Mouse (Mus musculus) stomach, embryonic 15.5 days (tissue): ENCODE data around the gene Ptprh. TPM values are rescaled to one million over a fixed set of nuclear protein-coding genes. Genes with fewer than 3 reads are reported as not detected.

Experiments used
- ATAC-seq: fragments of 200-750 bp; cut with Nextera tagmentation; 2 replicates; pipeline ENCODE4 v1.8.0; 2017; ENCODE audit warnings: low read depth, moderate number of reproducible peaks, moderate TSS enrichment; ENCODE audit not compliant: insufficient read depth, low FRiP score
- H3K27ac ChIP-seq: fragments of 300-500 bp; sonication (generic); 2 replicates; pipeline ENCODE4 v1.5.1; 2015; ENCODE audit warnings: mild to moderate bottlenecking, inconsistent platforms
- H3K27me3 ChIP-seq: fragments of 300-500 bp; sonication (generic); replicated peaks from 2 replicates; pipeline ENCODE4 v1.6.1; 2015; ENCODE audit warnings: inconsistent platforms
- H3K36me3 ChIP-seq: fragments of 300-500 bp; sonication (generic); 2 replicates; pipeline ENCODE4 v1.6.1; 2015; ENCODE audit warnings: inconsistent platforms
- H3K4me1 ChIP-seq: fragments of 300-500 bp; sonication (generic); 2 replicates; pipeline ENCODE4 v1.6.1; 2015; ENCODE audit warnings: inconsistent platforms
- H3K4me2 ChIP-seq: fragments of 300-500 bp; sonication (generic); 2 replicates; pipeline ENCODE4 v1.6.1; 2015; ENCODE audit warnings: mild to moderate bottlenecking, inconsistent platforms
- H3K4me3 ChIP-seq: fragments of 300-500 bp; sonication (generic); replicated peaks from 2 replicates; pipeline ENCODE4 v1.5.1; 2015; ENCODE audit warnings: inconsistent platforms
- H3K9ac ChIP-seq: fragments of 300-500 bp; sonication (generic); 2 replicates; pipeline ENCODE4 v1.6.1; 2015; ENCODE audit warnings: inconsistent platforms
- H3K9me3 ChIP-seq: fragments of 300-500 bp; sonication (generic); 2 replicates; pipeline ENCODE4 v1.6.1; 2016; ENCODE audit warnings: inconsistent platforms
- WGBS: fragments of 180-500 bp; shearing (Covaris S2); methylation state at CpG from one replicate; pipeline ENCODE4 v1.1.7; 2015; 5-methylcytosine and 5-hydroxymethylcytosine counted together
- polyA plus RNA-seq: library from polyadenylated mRNA; unstranded; fragments of >200 nt; fragmentation: Nextera tagmentation; extraction: Ambion mirVana; gene quantifications from 2 replicates; pipeline ENCODE4 v1.2.1, GENCODE M21; 2015

Gene Ptprh
- polyA plus RNA-seq, 1 experiment from 2014 or later: 0.89 TPM

DNA sequence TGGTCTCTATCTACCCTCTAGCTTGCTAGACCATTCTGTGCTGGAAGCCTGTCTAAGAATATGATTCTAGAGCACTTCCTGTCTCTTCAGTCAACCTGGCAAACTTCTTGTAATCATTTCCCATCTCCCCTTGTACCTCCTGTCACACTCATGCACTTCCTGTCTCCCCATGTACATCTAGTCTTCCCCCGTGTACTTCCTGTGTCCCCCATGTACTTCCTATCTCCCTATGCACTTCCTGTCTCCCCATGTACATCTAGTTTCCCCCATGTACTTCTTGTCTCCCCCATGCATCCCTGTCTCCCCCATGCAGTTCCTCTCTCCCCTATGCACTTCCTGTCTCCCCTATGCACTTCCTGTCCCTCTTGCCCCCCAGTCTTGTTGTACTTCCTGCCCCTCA, 85.4 kb downstream of the Ptprh start:
- H3K4me3 ChIP-seq: no peak overlapping the region
- H3K9ac ChIP-seq: no peak overlapping the region
- H3K4me2 ChIP-seq: no peak overlapping the region
- H3K27ac ChIP-seq: no peak overlapping the region
- no peaks in the 10 kb centered on the region for H3K36me3 ChIP-seq
- H3K4me1 ChIP-seq: peaks cover 15% of the 10 kb centered on the region
- ATAC-seq: no peak
- 67% methylated on average over 1 of the region's 1 CpGs for WGBS
- H3K27me3 ChIP-seq: no peaks in the 10 kb centered on the region
- H3K9me3 ChIP-seq: no peaks in the 10 kb centered on the region

DNA sequence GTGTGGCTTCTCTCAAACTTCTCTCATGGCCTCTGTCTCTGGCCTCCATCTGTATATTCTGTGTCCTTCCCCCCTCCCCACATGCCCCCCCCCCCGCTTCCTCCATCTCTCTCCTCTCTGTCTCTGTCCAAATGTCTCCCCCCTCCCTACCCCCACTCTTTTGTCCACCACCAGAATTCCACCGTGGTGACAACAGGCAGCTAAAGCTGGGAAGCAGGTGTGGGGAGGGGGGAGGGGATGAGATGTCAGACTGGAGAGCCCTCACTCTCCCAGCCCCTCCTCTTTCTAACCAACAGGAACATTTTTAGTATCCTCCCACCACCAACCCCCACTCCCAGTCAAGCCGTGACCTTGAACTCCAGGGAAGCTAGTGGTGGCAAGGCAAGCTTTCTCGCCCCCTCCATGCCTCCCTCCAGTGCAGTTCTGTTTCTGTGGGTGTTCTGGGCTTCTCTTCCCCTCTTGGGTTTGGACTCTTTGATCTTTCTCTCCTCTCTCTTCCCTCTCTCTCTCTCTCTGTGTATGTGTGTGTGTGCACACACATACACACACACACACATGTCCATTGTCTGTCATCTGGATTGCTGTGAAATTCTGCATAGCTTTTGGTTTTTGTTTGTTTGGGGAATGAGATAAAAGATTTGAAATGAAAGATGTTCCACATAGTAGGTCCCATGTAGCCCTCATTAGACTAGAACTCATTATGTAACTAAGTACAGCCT, 87.3 kb downstream of the Ptprh start, which contains the start of gene Tnnt1:
Tnnt1 (minus strand) TSS at position 51 of the 719 bp plus-strand sequence.
- Histone ChIP-seq H3K9ac (no peak within 1 kb of the TSS), H3K27ac (peak within 1 kb of the TSS; percentile 73; the same call in 1 of the 2 replicates), H3K4me1 (peaks cover 19% of the 10 kb centered on the region), H3K36me3 (no peaks in the 10 kb centered on the region), H3K27me3 (no peaks in the 10 kb centered on the region), H3K4me2 (no peak within 1 kb of the TSS), H3K4me3 (no peak within 1 kb of the TSS), H3K9me3 (no peaks in the 10 kb centered on the region)
- WGBS: 21% methylated on average over 4 of the region's 4 CpGs
- no peak for ATAC-seq

DNA sequence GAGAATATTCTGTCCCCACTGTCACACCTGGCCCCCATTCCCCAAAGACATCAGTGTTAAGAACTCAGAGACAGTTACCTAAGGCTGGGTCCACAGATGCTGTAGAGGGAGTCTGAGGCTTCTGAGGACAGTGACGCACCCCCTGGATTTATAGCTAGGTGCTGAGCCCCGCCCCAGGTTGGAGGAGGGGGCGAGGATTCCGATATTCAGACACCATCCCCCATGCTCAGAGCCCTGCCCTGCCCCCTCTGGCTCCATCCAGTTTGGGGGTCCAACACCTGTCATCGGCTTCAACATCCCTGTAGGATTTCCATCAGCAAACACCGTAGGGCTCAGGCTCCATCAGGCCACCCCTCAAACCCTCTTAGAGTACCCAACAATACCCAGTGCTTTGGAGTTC, 88.0 kb downstream of the Ptprh start:
- ATAC-seq: no peak
- H3K4me1 ChIP-seq: peaks cover 19% of the 10 kb centered on the region
- H3K36me3 ChIP-seq: no peaks in the 10 kb centered on the region
- H3K9ac ChIP-seq: no peak overlapping the region
- 50% methylated on average over 6 of the region's 6 CpGs for WGBS
- H3K4me2 ChIP-seq: no peak overlapping the region
- H3K9me3 ChIP-seq: no peaks in the 10 kb centered on the region
- no peaks in the 10 kb centered on the region for H3K27me3 ChIP-seq
- H3K27ac ChIP-seq: no peak overlapping the region
- H3K4me3 ChIP-seq: no peak overlapping the region

DNA sequence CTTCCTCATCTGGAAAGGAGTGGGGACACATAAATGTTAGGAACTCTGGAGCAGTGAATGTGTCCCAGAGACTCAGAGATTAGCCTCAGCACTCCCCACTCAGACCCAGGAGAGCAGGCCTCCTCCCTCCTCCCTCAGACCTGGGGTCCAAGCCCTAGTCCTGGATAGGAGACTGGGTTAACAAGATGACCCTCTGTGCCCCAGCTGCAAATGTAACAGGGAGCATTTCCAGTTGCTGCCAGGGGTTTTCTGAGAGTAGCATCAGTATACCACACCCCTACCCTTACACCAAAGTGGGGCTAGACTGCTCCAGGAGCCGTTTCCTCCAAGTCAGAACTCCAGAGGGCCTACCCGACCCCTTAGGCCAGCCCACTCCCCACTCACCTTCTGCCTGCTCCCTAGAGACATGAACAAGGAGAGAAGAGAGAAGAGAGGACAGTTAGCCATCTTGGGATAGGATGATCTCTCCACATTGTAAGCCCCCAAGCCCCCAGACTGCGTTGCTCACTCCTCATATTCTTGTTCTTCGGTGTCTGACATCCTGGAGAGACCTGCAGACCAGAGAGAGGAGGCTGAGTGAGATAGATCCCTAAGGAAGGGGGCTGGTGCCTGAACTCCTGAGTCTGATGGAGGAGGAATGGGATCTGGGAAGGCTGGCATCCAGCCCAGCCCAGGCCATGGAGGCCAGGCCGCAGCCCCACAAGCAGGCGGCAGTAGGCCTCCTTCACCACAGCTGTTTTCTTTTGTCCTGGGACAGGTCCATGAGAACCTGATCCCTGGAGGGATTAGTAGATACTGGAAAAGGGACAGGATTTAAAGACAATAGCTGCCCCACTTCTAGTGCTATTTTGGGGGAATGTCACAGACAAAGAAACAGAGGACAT, 89.8 kb downstream of the Ptprh start:
- 38% methylated on average over 6 of the region's 6 CpGs for WGBS
- no peaks in the 10 kb centered on the region for H3K9me3 ChIP-seq
- H3K4me2 ChIP-seq: peak overlapping the region; percentile 16
- H3K4me3 ChIP-seq: no peak overlapping the region
- peak overlapping the region; percentile 73 for H3K27ac ChIP-seq
- H3K4me1 ChIP-seq: peaks cover 21% of the 10 kb centered on the region
- H3K36me3 ChIP-seq: no peaks in the 10 kb centered on the region
- no peak overlapping the region for H3K9ac ChIP-seq
- H3K27me3 ChIP-seq: no peaks in the 10 kb centered on the region
- ATAC-seq: peak; percentile 30; the same call in 1 of the 2 replicates

DNA sequence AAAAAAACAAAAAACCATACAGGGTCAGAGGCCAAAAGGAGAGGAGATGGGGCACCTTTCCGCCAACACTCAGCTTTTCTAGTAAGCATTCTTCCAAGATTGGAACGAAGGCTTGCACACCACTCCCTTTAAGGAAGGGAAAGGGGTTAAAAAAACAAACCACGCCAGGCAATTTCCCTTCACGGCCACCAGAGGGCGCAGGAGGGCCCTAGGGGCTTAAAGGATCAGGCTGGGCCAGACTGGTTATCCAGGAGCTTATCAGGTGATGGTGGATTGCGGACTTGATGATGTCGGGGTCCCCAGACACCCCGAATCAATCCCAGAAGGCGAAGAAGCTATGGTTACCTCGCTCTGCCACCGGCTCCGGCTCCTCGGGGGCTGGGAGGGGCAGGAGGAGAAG, 90.6 kb downstream of the Ptprh start:
- Histone ChIP-seq H3K9ac (no peak overlapping the region), H3K4me3 (no peak overlapping the region), H3K4me2 (peak overlapping the region; percentile 1; the same call in 1 of the 2 replicates), H3K27me3 (no peaks in the 10 kb centered on the region), H3K27ac (peak overlapping the region; percentile 73), H3K4me1 (peaks cover 21% of the 10 kb centered on the region), H3K36me3 (no peaks in the 10 kb centered on the region), H3K9me3 (no peaks in the 10 kb centered on the region)
- ATAC-seq: no peak
- WGBS: 32% methylated on average over 13 of the region's 13 CpGs

DNA sequence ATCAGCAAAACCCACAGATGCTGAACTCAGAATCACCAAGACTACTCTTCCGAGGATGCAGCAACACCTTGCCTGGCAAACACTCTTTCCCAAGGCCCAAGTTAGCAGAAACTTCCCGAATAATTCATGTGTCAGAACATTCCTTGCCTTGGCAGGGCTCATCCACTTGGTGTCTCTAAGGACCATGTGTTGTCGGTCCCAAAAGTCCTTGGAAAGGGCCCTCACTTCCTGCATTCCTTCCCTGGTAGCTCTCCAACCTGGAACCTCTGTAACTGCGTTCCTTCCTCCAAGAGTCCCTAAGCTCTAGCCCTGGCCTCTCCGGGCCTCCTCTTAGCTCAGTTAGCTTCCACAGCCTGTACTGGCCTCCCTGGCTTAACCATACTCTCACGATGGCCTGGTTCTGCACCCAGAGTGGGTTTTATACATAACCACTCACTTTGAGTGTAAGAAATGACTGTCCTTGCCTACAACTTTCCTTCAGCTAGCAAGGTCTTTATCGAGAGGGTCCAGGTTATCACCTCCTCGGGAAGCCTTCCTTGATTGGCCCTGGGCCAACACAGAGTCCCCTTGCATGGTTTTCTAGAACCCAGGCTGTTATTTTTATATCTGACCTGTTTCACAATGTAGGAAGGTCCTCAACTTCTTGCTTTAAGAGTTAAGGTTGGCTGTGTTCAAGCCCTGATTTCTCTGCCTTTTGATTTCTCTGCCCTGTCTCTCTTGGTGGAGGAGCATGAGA, 92.2 kb downstream of the Ptprh start:
- Histone ChIP-seq H3K9ac (no peak overlapping the region), H3K36me3 (no peaks in the 10 kb centered on the region), H3K27me3 (no peaks in the 10 kb centered on the region), H3K4me1 (peaks cover 21% of the 10 kb centered on the region), H3K9me3 (no peaks in the 10 kb centered on the region), H3K4me2 (no peak overlapping the region), H3K27ac (no peak overlapping the region), H3K4me3 (no peak overlapping the region)
- ATAC-seq: no peak
- WGBS: 70% methylated on average over 8 of the region's 8 CpGs

DNA sequence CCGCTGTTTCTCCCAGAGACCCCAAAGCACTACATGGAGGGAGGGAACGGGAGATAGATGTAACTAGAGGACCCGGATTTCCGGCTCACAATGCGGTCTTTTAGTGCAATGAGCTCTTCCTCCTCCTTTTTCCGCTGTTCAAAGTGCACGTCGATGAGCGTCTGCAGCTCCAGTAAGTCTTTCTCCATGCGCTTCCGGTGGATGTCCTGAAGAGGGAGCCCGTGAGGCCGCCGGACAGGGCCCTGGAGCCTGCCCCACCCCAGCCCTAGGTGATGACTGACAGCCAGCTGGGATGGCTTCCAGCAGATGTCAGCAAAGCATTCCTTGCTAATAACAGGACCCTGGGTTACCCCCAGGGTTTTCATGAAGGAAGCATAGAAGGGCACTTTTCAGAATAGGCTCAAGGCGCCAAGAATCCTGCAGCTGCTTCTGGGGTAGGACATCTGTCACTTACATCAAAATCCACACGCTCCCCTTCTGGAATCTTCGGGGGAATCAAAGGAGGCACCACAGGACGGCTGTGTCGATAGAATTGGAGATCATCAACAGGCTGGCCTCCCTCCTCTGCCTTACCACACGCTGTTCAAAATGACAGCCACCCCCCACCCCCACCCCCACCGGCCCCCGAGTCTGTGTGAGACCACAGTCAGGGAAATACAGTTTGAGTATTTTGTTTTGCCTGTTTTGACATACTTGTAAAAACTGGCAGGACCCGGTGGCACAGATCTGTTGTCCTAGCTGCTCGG, 93.8 kb downstream of the Ptprh start:
- H3K9me3 ChIP-seq: no peaks in the 10 kb centered on the region
- peak; percentile 68; the same call in 1 of the 2 replicates for ATAC-seq
- WGBS: 19% methylated on average over 24 of the region's 24 CpGs

DNA sequence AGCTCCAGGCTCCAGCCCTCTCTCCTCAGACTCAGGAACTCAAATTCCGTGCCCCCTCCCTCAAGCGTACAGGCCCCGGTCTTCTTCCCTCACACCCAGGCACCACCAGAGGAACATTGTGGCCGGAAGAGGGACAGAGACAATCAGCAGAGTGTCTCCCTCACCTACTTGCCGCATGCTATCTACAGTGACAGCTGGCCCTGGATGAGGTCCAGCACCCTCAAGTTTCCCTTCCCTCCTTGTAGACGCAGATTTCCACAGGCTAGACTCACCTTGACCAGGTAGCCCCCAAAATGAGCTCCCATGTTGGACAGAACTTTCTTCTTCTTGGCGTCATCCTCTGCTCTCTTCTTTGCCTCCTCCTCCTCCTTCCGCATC, 95.1 kb downstream of the Ptprh start:
- Histone ChIP-seq H3K9me3 (no peaks in the 10 kb centered on the region), H3K27me3 (no peaks in the 10 kb centered on the region), H3K27ac (no peak overlapping the region), H3K4me1 (peaks cover 11% of the 10 kb centered on the region; the same call in 1 of the 2 replicates), H3K9ac (no peak overlapping the region), H3K4me3 (no peak overlapping the region), H3K36me3 (no peaks in the 10 kb centered on the region), H3K4me2 (no peak overlapping the region)
- no peak for ATAC-seq
- WGBS: 88% methylated on average over 8 of the region's 8 CpGs

More for the DNA sequence above, 93.8 kb downstream of the Ptprh start:
- peak overlapping the region; percentile 39 for H3K4me2 ChIP-seq
- peaks cover 21% of the 10 kb centered on the region for H3K4me1 ChIP-seq
- H3K36me3 ChIP-seq: no peaks in the 10 kb centered on the region
- no peak overlapping the region for H3K9ac ChIP-seq
- H3K4me3 ChIP-seq: peak overlapping the region; percentile 18; the same call in 1 of the 2 replicates
- H3K27ac ChIP-seq: no peak overlapping the region
- H3K27me3 ChIP-seq: no peaks in the 10 kb centered on the region

DNA sequence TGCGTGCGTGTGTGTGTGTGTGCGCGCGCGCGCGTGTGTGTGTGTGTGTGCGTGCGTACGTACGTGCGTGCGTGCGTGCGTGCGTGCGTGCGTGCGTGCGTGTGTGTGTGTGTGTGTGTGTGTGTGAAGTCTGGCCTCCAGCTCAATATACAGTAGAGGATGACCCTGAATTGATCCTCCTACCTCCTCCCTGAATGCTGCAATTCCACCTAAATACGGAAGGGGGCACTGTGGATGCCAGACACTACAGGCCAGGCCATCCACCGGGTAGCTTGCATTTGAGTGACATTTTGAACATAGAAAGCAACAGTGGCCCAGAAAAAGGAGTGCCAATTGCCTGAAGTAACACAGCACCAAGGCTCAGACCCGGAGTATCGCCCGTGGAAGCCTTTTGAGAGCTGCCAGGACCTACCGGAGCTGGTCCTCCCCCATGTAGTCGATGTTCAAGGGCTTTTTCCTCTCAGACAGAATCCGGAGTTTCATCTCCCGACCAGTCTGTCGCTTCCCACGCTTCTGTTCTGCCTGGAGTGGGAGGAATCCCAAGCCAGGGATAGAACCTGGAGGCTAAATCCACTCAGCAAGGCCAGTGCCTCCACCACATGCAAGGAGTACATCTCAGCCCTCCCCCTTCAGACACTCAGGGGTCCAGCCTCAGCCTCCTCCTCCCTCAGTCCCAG, 95.6 kb downstream of the Ptprh start:
- Histone ChIP-seq H3K36me3 (no peaks in the 10 kb centered on the region), H3K9me3 (no peaks in the 10 kb centered on the region), H3K4me3 (no peak overlapping the region), H3K27ac (no peak overlapping the region), H3K4me2 (no peak overlapping the region), H3K9ac (no peak overlapping the region), H3K4me1 (0 out of 2 replicates have a peak, but pooled peaks cover 10% of the 10 kb centered on the region), H3K27me3 (no peaks in the 10 kb centered on the region)
- ATAC-seq: no peak
- 67% methylated on average over 32 of the region's 32 CpGs for WGBS

DNA sequence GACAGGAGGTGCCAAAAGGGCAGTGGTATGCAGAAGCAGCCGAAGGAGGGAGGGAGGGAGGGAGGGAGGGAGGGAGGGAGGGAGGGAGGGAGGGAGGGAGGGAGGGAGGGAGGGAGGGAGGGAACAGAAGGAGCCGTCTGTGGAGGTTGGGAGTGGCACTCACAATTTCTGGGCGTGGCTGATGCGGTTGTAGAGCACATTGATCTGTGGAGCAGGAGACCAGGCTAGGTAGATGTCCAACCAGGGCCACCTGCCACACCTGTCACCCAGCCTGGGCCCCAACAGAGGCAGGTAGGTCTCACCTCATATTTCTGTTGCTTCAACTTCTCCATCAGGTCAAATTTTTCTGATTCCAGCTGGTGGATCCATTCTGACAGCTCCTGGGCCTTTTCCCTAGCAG, 96.6 kb downstream of the Ptprh start:
- H3K9me3 ChIP-seq: no peaks in the 10 kb centered on the region
- H3K4me1 ChIP-seq: 0 out of 2 replicates have a peak, but pooled peaks cover 10% of the 10 kb centered on the region
- no peak overlapping the region for H3K4me2 ChIP-seq
- H3K27ac ChIP-seq: no peak overlapping the region
- H3K36me3 ChIP-seq: no peaks in the 10 kb centered on the region
- H3K9ac ChIP-seq: no peak overlapping the region
- 59% methylated on average over 3 of the region's 4 CpGs for WGBS
- no peak overlapping the region for H3K4me3 ChIP-seq
- ATAC-seq: no peak
- H3K27me3 ChIP-seq: no peaks in the 10 kb centered on the region
